In genomic region chr7:25281166-25281733, GRCm38 (mm10) we compare ENCODE assay signal across 8 mouse cellular contexts. TPM values are rescaled to one million over a fixed set of nuclear protein-coding genes. Genes with fewer than 3 reads are reported as not detected.
DNase-seq lines count a peak whose midpoint lies in the region; ATAC-seq and TF ChIP-seq lines count a peak whose summit lies in the region.

No protein-coding gene starts in this region.

- no peak for DNase-seq in gastrocnemius, adult 2 months
- no peak for DNase-seq in gastrocnemius, postnatal 4 days (ENCODE audit: low spot score in 2 of 2)
- DNase-seq in urinary bladder, postnatal 14 days (ENCODE audit: low spot score): peak; percentile 3
- DNase-seq in urinary bladder, adult 18-20 months (ENCODE audit: low spot score in 2 of 2): no peak
- no peak for DNase-seq in limb, embryonic 10.5 days (ENCODE audit: low spot score)
- DNase-seq in adrenal gland, postnatal 10 days: no peak
- DNase-seq in gastrocnemius, postnatal 25 days: no peak

- peak overlapping the region; percentile 97 for H3K27ac ChIP-seq in gastrocnemius, adult 2 months
- H3K27ac ChIP-seq in limb, embryonic 10.5 days: peak overlapping the region; percentile 97
- peak overlapping the region; percentile 100 for H3K27ac ChIP-seq in neural tube, embryonic 15.5 days (replicated peaks)

- intact Hi-C loops in gastrocnemius, adult 2 months (cut with DNase I): loop anchor here (5.0 kb wide), 2 partner anchors 51 to 106 kb away; no protein-coding TSS in a partner anchor

- TF ChIP-seq CTCF in gastrocnemius, adult 2 months (IDR thresholded peaks at IDR 0.05): no peak

- H3K4me2 ChIP-seq in neural tube, embryonic 15.5 days: peak overlapping the region; percentile 78

- no peaks in the 10 kb centered on the region for H3K9me3 ChIP-seq in limb, embryonic 10.5 days (replicated peaks)
- H3K9me3 ChIP-seq in neural tube, embryonic 15.5 days (replicated peaks): no peaks in the 10 kb centered on the region

- peak overlapping the region; percentile 93 for H3K4me3 ChIP-seq in gastrocnemius, adult 2 months
- H3K4me3 ChIP-seq in limb, embryonic 10.5 days: peak overlapping the region; percentile 86
- H3K4me3 ChIP-seq in neural tube, embryonic 15.5 days (replicated peaks): peak overlapping the region; percentile 67

- H3K27me3 ChIP-seq in limb, embryonic 10.5 days (ENCODE audit: low read depth, poor library complexity, severe bottlenecking): no peaks in the 10 kb centered on the region
- no peaks in the 10 kb centered on the region for H3K27me3 ChIP-seq in neural tube, embryonic 15.5 days (replicated peaks)

- 28% methylated on average over 12 of the region's 12 CpGs for WGBS in limb, embryonic 10.5 days
- WGBS in neural tube, embryonic 15.5 days: 21% methylated on average over 12 of the region's 12 CpGs

- peak; percentile 2 for ATAC-seq in neural tube, embryonic 15.5 days (ENCODE audit: low FRiP score)

- peak overlapping the region; percentile 47 for H3K9ac ChIP-seq in neural tube, embryonic 15.5 days (replicated peaks)

- H3K4me1 ChIP-seq in limb, embryonic 10.5 days: peaks cover 67% of the 10 kb centered on the region
- H3K4me1 ChIP-seq in neural tube, embryonic 15.5 days: peaks cover 67% of the 10 kb centered on the region

- peaks cover 22% of the 10 kb centered on the region for H3K36me3 ChIP-seq in limb, embryonic 10.5 days
- peaks cover 17% of the 10 kb centered on the region for H3K36me3 ChIP-seq in neural tube, embryonic 15.5 days

RNA-seq across cellular contexts. Expression of gene Cic, which starts 13.7 kb away (rescaled TPM):
- 10 to 100 TPM; 37.0 to 40.4 TPM for total RNA-seq in gastrocnemius, adult 2 months (2021)
- 100 to 1,000 TPM; 107 to 113 TPM for total RNA-seq in gastrocnemius, postnatal 4 days (2021)
- 21.4 and 25.2 TPM in 2 replicates for polyA plus RNA-seq in limb, embryonic 10.5 days (2016; fragmentation: Nextera tagmentation; extraction: Ambion mirVana)
- 33.3 and 37.2 TPM in 2 replicates for polyA plus RNA-seq in neural tube, embryonic 15.5 days (2015; fragmentation: Nextera tagmentation; extraction: Ambion mirVana)
- 100 to 1,000 TPM in 1 of 2 experiments, 10 to 100 TPM in 1; 92.7 to 116 TPM for total RNA-seq in adrenal gland, postnatal 10 days (2021)
- 10 to 100 TPM; 29.0 to 30.4 TPM for total RNA-seq in gastrocnemius, postnatal 25 days (2021)

RNA-seq across cellular contexts. Expression of gene Pafah1b3, which starts 16.5 kb away (rescaled TPM):
- total RNA-seq in gastrocnemius, adult 2 months (2021): under 1 TPM; 0.38 to 0.86 TPM
- total RNA-seq in gastrocnemius, postnatal 4 days (2021): 10 to 100 TPM; 27.1 to 33.1 TPM
- 224 and 248 TPM in 2 replicates for polyA plus RNA-seq in limb, embryonic 10.5 days (2016; fragmentation: Nextera tagmentation; extraction: Ambion mirVana)
- 458 and 569 TPM in 2 replicates for polyA plus RNA-seq in neural tube, embryonic 15.5 days (2015; fragmentation: Nextera tagmentation; extraction: Ambion mirVana)
- total RNA-seq in adrenal gland, postnatal 10 days (2021): 10 to 100 TPM; 38.1 to 39.7 TPM
- 1 to 10 TPM; 1.4 to 1.5 TPM for total RNA-seq in gastrocnemius, postnatal 25 days (2021)

RNA-seq across cellular contexts. Expression of gene Prr19, which starts 20.0 kb away (rescaled TPM):
- not detected for total RNA-seq in gastrocnemius, adult 2 months (2021)
- not detected for total RNA-seq in gastrocnemius, postnatal 4 days (2021)
- 1.1 and 1.3 TPM in 2 replicates for polyA plus RNA-seq in limb, embryonic 10.5 days (2016; fragmentation: Nextera tagmentation; extraction: Ambion mirVana)
- polyA plus RNA-seq in neural tube, embryonic 15.5 days (2015; fragmentation: Nextera tagmentation; extraction: Ambion mirVana): 3.0 and 3.5 TPM in 2 replicates
- total RNA-seq in adrenal gland, postnatal 10 days (2021): not detected
- total RNA-seq in gastrocnemius, postnatal 25 days (2021): not detected

RNA-seq across cellular contexts. Expression of gene Tmem145, which starts 24.7 kb away (rescaled TPM):
- total RNA-seq in gastrocnemius, adult 2 months (2021): not detected
- under 1 TPM; 0.23 to 0.29 TPM for total RNA-seq in gastrocnemius, postnatal 4 days (2021)
- polyA plus RNA-seq in limb, embryonic 10.5 days (2016; fragmentation: Nextera tagmentation; extraction: Ambion mirVana): 0.14 and 0.38 TPM in 2 replicates
- 73.5 and 98.1 TPM in 2 replicates for polyA plus RNA-seq in neural tube, embryonic 15.5 days (2015; fragmentation: Nextera tagmentation; extraction: Ambion mirVana)
- 1 to 10 TPM; 1.1 to 2.2 TPM for total RNA-seq in adrenal gland, postnatal 10 days (2021)
- total RNA-seq in gastrocnemius, postnatal 25 days (2021): not detected

RNA-seq across cellular contexts. Expression of gene Erf, which starts 30.7 kb away (rescaled TPM):
- 1 to 10 TPM; 5.4 to 7.4 TPM for total RNA-seq in gastrocnemius, adult 2 months (2021)
- total RNA-seq in gastrocnemius, postnatal 4 days (2021): 10 to 100 TPM; 32.7 to 34.6 TPM
- 14.2 and 16.6 TPM in 2 replicates for polyA plus RNA-seq in limb, embryonic 10.5 days (2016; fragmentation: Nextera tagmentation; extraction: Ambion mirVana)
- 3.7 and 6.5 TPM in 2 replicates for polyA plus RNA-seq in neural tube, embryonic 15.5 days (2015; fragmentation: Nextera tagmentation; extraction: Ambion mirVana)
- 10 to 100 TPM; 33.0 to 42.3 TPM for total RNA-seq in adrenal gland, postnatal 10 days (2021)
- total RNA-seq in gastrocnemius, postnatal 25 days (2021): 1 to 10 TPM; 5.8 to 7.2 TPM

Comparison
In these comparisons a context has a peak if more than half of its experiments do, and no peak if none do; other contexts are left out.
1. RNA of gene Pafah1b3, which starts 16.5 kb away (total RNA-seq): 38.1 to 39.7 TPM in adrenal gland, postnatal 10 days and 27.1 to 33.1 TPM in gastrocnemius, postnatal 4 days; 1.4 to 1.5 TPM in gastrocnemius, postnatal 25 days and 0.38 to 0.86 TPM in gastrocnemius, adult 2 months; every median in the first group is over 10 times any median in the second.
2. Peak in every context shown above with its lines, with median percentiles within 50 percentile points of each other: H3K27ac ChIP-seq and H3K4me3 ChIP-seq.